Mouse (Mus musculus) hindbrain, embryonic 16.5 days (tissue): ENCODE measurements around the gene Phc2. TPM values are rescaled to one million over a fixed set of nuclear protein-coding genes. Genes with fewer than 3 reads are reported as not detected.

ENCODE experiments used
- ATAC-seq: fragments of 200-750 bp; cut with Nextera tagmentation; 2 replicates; pipeline ENCODE4 v1.8.0; 2017; ENCODE audit warnings: moderate TSS enrichment, moderate library complexity
- H3K27ac ChIP-seq: fragments of 300-500 bp; sonication (generic); 2 replicates; pipeline ENCODE4 v1.5.1; 2014; ENCODE audit warnings: low read depth, mild to moderate bottlenecking, control low read depth, low read length, moderate library complexity
- H3K27me3 ChIP-seq: fragments of 300-500 bp; sonication (generic); replicated peaks from 2 replicates; pipeline ENCODE4 v1.6.1; 2014; ENCODE audit warnings: low read length; ENCODE audit not compliant: control insufficient read depth, insufficient read depth
- H3K36me3 ChIP-seq: fragments of 300-500 bp; sonication (generic); 2 replicates; pipeline ENCODE4 v1.6.1; 2014; ENCODE audit warnings: mild to moderate bottlenecking, low read length, moderate library complexity, mixed read lengths; ENCODE audit not compliant: control insufficient read depth, insufficient read depth
- H3K4me1 ChIP-seq: fragments of 300-500 bp; sonication (generic); 2 replicates; pipeline ENCODE4 v1.6.1; 2014; ENCODE audit warnings: low read depth, low read length; ENCODE audit not compliant: control insufficient read depth, insufficient read depth
- H3K4me2 ChIP-seq: fragments of 300-500 bp; sonication (generic); 2 replicates; pipeline ENCODE4 v1.6.1; 2014; ENCODE audit warnings: mild to moderate bottlenecking, low read length, control low read depth, moderate library complexity
- H3K4me3 ChIP-seq: fragments of 300-500 bp; sonication (generic); 2 replicates; pipeline ENCODE4 v1.5.1; 2014; ENCODE audit warnings: mild to moderate bottlenecking, low read length, control low read depth, moderate library complexity
- H3K9ac ChIP-seq: fragments of 300-500 bp; sonication (generic); 2 replicates; pipeline ENCODE4 v1.6.1; 2014; ENCODE audit warnings: low read depth, mild to moderate bottlenecking, control low read depth, low read length, moderate library complexity
- H3K9me3 ChIP-seq: fragments of 300-500 bp; sonication (generic); 2 replicates; pipeline ENCODE4 v1.6.1; 2014; ENCODE audit warnings: mild to moderate bottlenecking, low read length, moderate library complexity; ENCODE audit not compliant: control insufficient read depth
- WGBS: fragments of 180-500 bp; shearing (Covaris S2); extraction: QIAGEN DNeasy Blood & Tissue Kit; methylation state at CpG from one replicate; pipeline ENCODE4 v1.1.7; 2014; 5-methylcytosine and 5-hydroxymethylcytosine counted together
- polyA plus RNA-seq: library from polyadenylated mRNA; unstranded; fragments of >200 nt; fragmentation: Nextera tagmentation; extraction: Ambion mirVana; gene quantifications from 2 replicates; pipeline ENCODE4 v1.2.1, GENCODE M21; 2015

Phc2 gene
- polyA plus RNA-seq, 1 experiment from 2014 or later = 19.9 TPM

DNA sequence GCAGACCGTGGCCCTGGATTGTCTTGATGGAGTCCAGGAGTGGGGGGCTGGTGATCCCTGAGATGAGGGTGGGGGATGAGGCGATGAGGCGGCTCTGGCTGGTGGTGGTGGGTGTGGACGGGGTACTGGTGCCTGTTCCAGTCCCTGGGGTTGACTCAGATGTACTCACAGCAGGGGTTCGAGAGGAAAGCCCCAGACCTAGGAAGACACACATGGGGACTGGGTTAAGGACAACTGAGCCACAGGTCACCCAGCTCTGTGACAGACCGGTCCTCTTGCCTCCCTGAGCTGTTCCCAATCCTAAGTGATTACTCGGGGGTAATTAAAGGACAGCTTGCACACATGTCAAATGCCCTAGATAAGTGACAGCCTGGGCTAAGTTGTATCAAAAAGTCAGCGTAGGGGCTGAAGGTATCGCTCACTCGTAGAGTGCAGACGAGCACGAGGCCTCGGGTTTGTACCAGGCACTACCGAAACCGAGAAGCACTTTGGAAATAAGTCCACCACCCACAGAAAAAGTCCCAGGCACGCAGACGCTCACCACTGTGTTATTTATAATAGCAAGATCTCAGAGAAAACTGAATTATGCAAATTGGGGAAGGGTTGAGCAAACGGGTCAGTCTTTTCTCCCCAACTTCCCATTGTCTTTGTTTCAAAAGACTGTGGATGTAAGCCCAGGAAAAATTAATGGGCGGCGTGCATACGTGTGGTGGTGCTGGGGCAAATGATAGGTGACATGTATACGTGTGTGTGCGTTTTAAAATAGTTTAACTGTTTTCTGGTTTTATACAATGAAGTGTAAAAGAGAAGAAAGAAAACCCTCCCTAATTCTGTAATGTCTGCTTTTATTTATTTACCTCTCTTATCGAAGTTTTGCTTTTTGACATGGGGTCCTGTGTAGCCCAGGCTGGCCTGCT is 132.8 kb downstream of the Phc2 start:
- ATAC-seq = no peak
- Histone ChIP-seq H3K4me3 (no peak overlapping the region), H3K36me3 (peaks cover 37% of the 10 kb centered on the region), H3K4me2 (no peak overlapping the region), H3K9me3 (no peaks in the 10 kb centered on the region), H3K27ac (no peak overlapping the region), H3K4me1 (no peaks in the 10 kb centered on the region), H3K9ac (no peak overlapping the region), H3K27me3 (no peaks in the 10 kb centered on the region)
- WGBS = 80% methylated on average over 24 of the region's 24 CpGs

GRCm38 (mm10) chr4:128788108-128788507 is 133.6 kb downstream of the Phc2 start:
- no peak overlapping the region for H3K27ac ChIP-seq
- H3K36me3 ChIP-seq = peaks cover 37% of the 10 kb centered on the region
- no peaks in the 10 kb centered on the region for H3K9me3 ChIP-seq
- WGBS = 93% methylated on average over 4 of the region's 4 CpGs
- H3K9ac ChIP-seq = no peak overlapping the region
- H3K4me1 ChIP-seq = no peaks in the 10 kb centered on the region
- no peak for ATAC-seq
- no peak overlapping the region for H3K4me3 ChIP-seq
- no peaks in the 10 kb centered on the region for H3K27me3 ChIP-seq
- no peak overlapping the region for H3K4me2 ChIP-seq

GRCm38 (mm10) chr4:128789646-128790045 is 135.1 kb downstream of the Phc2 start:
- Histone ChIP-seq H3K4me2 (no peak overlapping the region), H3K27ac (no peak overlapping the region), H3K4me1 (no peaks in the 10 kb centered on the region), H3K27me3 (no peaks in the 10 kb centered on the region), H3K36me3 (peaks cover 27% of the 10 kb centered on the region), H3K9me3 (no peaks in the 10 kb centered on the region), H3K4me3 (no peak overlapping the region), H3K9ac (no peak overlapping the region)
- WGBS = 47% methylated on average over 18 of the region's 18 CpGs
- no peak for ATAC-seq

GRCm38 (mm10) chr4:128793710-128794109 is 139.2 kb downstream of the Phc2 start:
- H3K9ac ChIP-seq = no peak overlapping the region
- H3K27me3 ChIP-seq = no peaks in the 10 kb centered on the region
- no peak overlapping the region for H3K4me2 ChIP-seq
- no peak overlapping the region for H3K4me3 ChIP-seq
- H3K4me1 ChIP-seq = peaks cover 15% of the 10 kb centered on the region
- ATAC-seq = no peak
- no peaks in the 10 kb centered on the region for H3K36me3 ChIP-seq
- no peak overlapping the region for H3K27ac ChIP-seq
- 60% methylated on average over 1 of the region's 1 CpGs for WGBS
- H3K9me3 ChIP-seq = no peaks in the 10 kb centered on the region

DNA sequence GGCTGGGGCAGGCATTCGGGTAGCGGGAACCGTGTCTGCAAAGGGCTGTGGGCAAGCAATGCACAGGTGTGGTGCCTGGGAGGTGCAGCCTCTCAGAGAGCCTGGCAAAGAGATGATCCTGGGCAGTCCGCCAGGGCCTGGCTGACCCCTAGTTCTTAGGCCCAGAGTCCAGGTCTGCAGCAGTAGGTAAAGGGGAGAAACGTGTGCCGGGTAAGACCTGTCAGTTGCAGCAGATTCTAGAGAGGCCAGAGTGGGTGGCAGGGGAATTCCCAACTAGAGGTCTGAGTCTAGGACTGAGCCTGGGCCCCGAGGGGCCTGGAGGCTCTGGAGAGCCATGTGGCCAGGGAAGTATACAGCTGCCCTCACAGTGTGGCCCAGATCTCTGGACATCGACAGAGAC is 139.7 kb downstream of the Phc2 start:
- WGBS = 89% methylated on average over 8 of the region's 8 CpGs

DNA sequence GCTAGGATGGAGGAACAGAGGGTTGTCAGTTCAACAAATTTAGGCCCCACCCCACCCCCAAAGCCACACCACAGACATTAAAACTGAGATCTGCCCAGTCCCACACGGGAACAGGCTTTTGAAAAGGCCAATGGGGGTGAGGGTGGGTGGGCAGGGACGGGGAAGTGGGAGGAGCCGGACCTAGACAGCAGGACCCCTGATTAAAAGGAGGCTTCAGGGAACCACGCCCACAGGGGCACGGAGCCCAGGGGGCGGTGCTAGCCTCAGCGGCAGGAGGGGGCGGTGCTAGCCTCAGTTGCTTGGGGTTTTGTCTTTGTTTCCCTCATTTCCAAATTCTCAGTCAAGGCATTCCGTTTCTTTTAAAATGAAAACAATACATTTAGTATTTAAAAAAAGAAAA is 141.1 kb downstream of the Phc2 start:
- Histone ChIP-seq H3K27ac (no peak overlapping the region), H3K36me3 (no peaks in the 10 kb centered on the region), H3K4me2 (no peak overlapping the region), H3K27me3 (no peaks in the 10 kb centered on the region), H3K9me3 (no peaks in the 10 kb centered on the region), H3K4me3 (no peak overlapping the region), H3K4me1 (peaks cover 17% of the 10 kb centered on the region), H3K9ac (no peak overlapping the region)
- WGBS = 3% methylated on average over 8 of the region's 9 CpGs
- 0 out of 2 replicates have a peak, but pooled peaks have one; percentile 7 for ATAC-seq

More for the DNA sequence above, 139.7 kb downstream of the Phc2 start:
- Histone ChIP-seq H3K27ac (no peak overlapping the region), H3K27me3 (no peaks in the 10 kb centered on the region), H3K4me2 (no peak overlapping the region), H3K9me3 (no peaks in the 10 kb centered on the region), H3K36me3 (no peaks in the 10 kb centered on the region), H3K9ac (no peak overlapping the region), H3K4me3 (no peak overlapping the region), H3K4me1 (peaks cover 17% of the 10 kb centered on the region)
- ATAC-seq = no peak

GRCm38 (mm10) chr4:128796788-128797187 is 142.3 kb downstream of the Phc2 start:
- Histone ChIP-seq H3K27me3 (no peaks in the 10 kb centered on the region), H3K27ac (no peak overlapping the region), H3K36me3 (no peaks in the 10 kb centered on the region), H3K4me2 (no peak overlapping the region), H3K9me3 (no peaks in the 10 kb centered on the region), H3K4me1 (peaks cover 17% of the 10 kb centered on the region), H3K4me3 (no peak overlapping the region), H3K9ac (no peak overlapping the region)
- ATAC-seq = no peak
- WGBS = 47% methylated on average over 8 of the region's 8 CpGs

DNA sequence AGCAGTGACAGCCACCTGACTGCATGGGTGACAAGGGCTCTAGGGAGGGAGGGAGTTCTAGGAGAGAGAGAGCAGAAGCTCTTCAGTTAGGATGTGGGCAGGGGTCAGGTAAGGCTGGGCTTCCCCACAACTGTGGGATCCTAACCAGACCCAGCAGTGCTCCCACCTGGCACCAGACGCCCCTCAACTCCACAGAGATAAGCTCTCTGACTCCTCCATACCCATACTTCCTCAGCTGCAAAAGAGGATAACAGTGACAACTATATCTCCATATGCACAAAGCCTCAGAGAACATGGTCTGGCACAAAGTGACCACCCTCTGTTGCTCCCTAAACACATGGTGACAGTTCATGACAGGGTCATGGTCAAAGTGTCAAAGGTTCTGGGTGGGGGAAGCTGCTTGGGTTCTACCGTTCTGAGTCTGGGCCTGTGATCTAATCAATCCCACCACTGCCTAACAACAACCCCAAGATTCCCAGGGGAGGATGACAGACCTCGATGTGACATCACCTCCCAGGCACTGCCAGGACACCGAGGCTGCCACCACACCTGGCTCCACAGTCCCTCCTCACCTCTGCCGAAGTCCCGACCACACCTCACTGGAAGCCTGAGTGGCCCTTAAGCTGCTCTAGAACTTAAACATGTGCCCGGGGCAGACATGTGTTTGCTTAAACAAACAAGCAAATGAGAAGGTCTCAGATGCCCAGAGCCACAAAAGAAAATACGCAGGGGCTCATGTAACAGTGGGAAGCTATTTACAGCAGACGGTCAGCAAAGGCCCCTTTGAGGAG is 147.4 kb downstream of the Phc2 start:
- Histone ChIP-seq H3K4me1 (peaks cover 38% of the 10 kb centered on the region), H3K9ac (no peak overlapping the region), H3K9me3 (no peaks in the 10 kb centered on the region), H3K4me3 (no peak overlapping the region), H3K27ac (no peak overlapping the region), H3K4me2 (no peak overlapping the region), H3K27me3 (no peaks in the 10 kb centered on the region), H3K36me3 (no peaks in the 10 kb centered on the region)
- 71% methylated on average over 9 of the region's 9 CpGs for whole genome bisulfite sequencing
- no peak for ATAC-seq
